Mouse (Mus musculus): ENCODE measurements at regions not wholly inside any gene's neighbourhood (a gene's known extent, or its start where the extent isn't known, plus 50 kb on each side); places are given as distances from the start of the nearest gene placed in this dataset.
"Not testable (repeated sequence)": the region's sequence is repeated elsewhere in the genome, so short reads cannot be mapped to it uniquely, and the experiment has no call there.

DNA sequence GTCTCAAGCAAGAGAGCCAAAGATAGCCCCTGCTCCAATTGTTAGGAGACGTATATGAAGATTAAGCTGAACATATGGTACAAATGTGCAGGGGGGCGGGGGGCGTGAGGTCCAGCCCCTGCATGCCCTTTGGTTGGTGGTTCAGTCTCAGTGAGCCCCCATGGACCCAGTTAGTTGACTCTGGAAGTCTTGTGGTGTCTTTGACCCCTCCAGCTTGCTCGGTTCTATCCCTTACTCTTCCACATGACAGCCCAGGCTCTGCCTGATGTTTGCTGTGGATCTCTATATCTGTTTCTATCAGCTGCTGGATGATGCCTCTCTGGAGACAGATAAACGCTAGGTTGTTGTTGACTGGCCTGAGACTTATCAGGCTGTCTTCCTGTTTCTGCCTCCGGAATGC lies 1849.1 kb downstream of the 9330182O14Rik start:
- Histone ChIP-seq H3K4me3 (replicated peaks) (no peak overlapping the region), H3K4me2 (no peak overlapping the region), H3K4me1 (no peaks in the 10 kb centered on the region), H3K27me3 (replicated peaks) (no peaks in the 10 kb centered on the region), H3K9ac (replicated peaks) (no peak overlapping the region), H3K9me3 (replicated peaks) (no peaks in the 10 kb centered on the region), H3K36me3 (no peaks in the 10 kb centered on the region), H3K27ac (replicated peaks) (no peak overlapping the region)
- WGBS = 86% methylated on average over 6 of the region's 6 CpGs
- ATAC-seq (ENCODE audit: low FRiP score) = no peak

DNA sequence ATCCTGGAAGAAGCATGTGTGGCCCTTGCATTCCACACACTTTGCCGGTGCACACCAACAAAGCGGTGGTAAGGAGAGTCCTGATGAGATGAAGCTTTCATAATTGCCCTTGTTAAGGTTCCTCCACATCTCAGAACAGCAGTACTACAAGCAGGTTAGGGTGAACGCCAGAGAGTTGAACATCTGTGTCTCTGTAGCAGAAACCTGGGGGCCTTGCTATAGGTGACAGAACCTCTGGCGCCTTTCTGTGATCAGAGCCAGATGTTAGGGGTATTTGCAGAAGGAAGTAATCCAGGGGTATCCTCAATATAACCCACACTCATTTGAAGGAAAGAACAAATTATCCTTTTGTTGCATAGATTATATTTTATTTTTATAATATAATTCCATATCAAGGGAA lies 1850.1 kb downstream of the 9330182O14Rik start:
- no peak overlapping the region for H3K4me2 ChIP-seq
- no peaks in the 10 kb centered on the region for H3K9me3 ChIP-seq (replicated peaks)
- no peaks in the 10 kb centered on the region for H3K27me3 ChIP-seq (replicated peaks)
- no peak for ATAC-seq (ENCODE audit: low FRiP score)
- H3K36me3 ChIP-seq = no peaks in the 10 kb centered on the region
- H3K4me3 ChIP-seq (replicated peaks) = no peak overlapping the region
- no peak overlapping the region for H3K27ac ChIP-seq (replicated peaks)
- 91% methylated on average over 4 of the region's 4 CpGs for WGBS
- no peak overlapping the region for H3K9ac ChIP-seq (replicated peaks)
- H3K4me1 ChIP-seq = no peaks in the 10 kb centered on the region

DNA sequence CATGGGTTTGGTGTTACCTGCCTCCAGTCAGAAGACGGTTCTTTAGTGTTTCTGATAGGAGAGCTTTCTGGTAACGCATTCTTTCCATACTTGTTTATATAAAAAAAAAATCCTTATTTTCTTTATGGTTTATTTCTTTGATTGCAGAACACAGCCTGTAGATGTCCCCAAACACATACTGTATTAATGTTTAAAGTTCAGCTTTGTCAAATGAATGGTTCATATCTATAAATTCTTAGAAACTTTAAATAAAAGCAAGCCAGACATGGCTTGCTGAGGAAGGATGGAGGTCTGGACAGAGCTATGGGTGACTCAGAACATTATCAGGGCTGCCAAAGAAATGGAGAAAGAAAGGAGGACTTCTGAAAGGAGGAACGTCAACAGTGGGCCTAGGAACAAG lies 1852.1 kb downstream of the 9330182O14Rik start:
- Histone ChIP-seq H3K4me3 (replicated peaks) (no peak overlapping the region), H3K27ac (replicated peaks) (no peak overlapping the region), H3K9me3 (replicated peaks) (no peaks in the 10 kb centered on the region), H3K27me3 (replicated peaks) (no peaks in the 10 kb centered on the region), H3K36me3 (no peaks in the 10 kb centered on the region), H3K4me1 (no peaks in the 10 kb centered on the region), H3K9ac (replicated peaks) (no peak overlapping the region), H3K4me2 (no peak overlapping the region)
- no peak for ATAC-seq (ENCODE audit: low FRiP score)
- WGBS = 85% methylated on average over 3 of the region's 3 CpGs

DNA sequence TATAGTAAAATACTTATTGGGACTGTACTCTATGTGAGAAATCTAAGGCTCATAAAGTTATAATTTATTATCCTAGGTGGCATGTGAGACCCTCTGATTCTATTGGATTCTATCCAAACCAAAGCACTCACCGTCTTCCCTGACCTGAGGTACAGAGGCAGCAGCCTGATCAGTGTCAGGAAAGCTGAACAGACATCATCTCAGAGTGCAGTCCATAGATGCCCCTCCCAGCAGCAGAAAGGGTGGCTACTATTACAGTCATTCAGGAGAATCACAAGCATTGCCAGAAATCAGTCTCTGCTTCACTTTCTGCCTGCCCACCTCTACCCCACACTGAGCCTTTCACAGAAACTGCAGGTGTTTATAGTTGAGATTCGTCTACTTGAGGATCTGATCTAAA lies 1854.9 kb downstream of the 9330182O14Rik start:
- Histone ChIP-seq H3K9me3 (replicated peaks) (no peaks in the 10 kb centered on the region), H3K4me2 (no peak overlapping the region), H3K4me1 (no peaks in the 10 kb centered on the region), H3K27ac (replicated peaks) (no peak overlapping the region), H3K9ac (replicated peaks) (no peak overlapping the region), H3K36me3 (no peaks in the 10 kb centered on the region), H3K4me3 (replicated peaks) (no peak overlapping the region), H3K27me3 (replicated peaks) (no peaks in the 10 kb centered on the region)
- ATAC-seq (ENCODE audit: low FRiP score) = no peak
- 45% methylated on average over 2 of the region's 2 CpGs for WGBS

DNA sequence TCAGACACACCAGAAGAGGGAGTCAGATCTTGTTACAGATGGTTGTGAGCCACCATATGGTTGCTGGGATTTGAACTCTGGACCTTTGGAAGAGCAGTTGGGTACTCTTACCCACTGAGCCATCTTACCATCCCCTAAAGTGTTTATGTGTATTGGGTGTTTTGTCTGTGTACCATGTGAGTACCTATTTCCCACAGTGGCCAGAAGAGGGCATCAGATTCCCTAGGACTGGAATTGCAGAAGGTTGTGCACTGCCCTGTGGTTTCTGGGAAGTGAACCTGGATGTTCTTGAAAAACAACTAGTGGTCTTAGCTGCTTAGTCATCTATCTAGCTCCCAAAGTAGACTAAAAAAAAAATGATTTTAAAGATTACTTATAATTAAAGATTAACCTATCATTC lies 1857.7 kb downstream of the 9330182O14Rik start:
- no peaks in the 10 kb centered on the region for H3K27me3 ChIP-seq (replicated peaks)
- H3K4me2 ChIP-seq = no peak overlapping the region
- H3K4me1 ChIP-seq = no peaks in the 10 kb centered on the region
- H3K4me3 ChIP-seq (replicated peaks) = no peak overlapping the region
- ATAC-seq (ENCODE audit: low FRiP score) = no peak
- H3K27ac ChIP-seq (replicated peaks) = no peak overlapping the region
- no peaks in the 10 kb centered on the region for H3K36me3 ChIP-seq
- no peaks in the 10 kb centered on the region for H3K9me3 ChIP-seq (replicated peaks)
- H3K9ac ChIP-seq (replicated peaks) = no peak overlapping the region

DNA sequence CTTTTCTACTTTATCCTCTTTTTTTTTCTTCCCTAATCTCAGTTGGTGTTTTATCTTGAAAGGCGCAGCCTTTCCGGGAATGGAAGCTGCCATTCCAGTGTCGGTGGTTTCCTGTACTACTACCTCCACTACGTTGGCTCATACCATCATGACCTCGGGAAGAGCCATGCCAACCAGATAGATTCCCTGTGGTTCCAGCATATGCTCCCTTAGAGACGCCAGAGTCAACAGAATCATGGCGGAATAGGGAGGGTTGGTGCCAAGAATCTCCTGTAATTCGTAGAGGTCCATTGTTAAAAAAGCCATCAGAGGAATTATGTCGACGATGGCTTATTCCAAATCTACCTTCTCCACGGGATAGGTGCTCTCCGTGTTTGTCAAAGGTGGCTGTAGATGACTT lies 1898.1 kb downstream of the 9330182O14Rik start:
- not testable (repeated sequence) for H3K9ac ChIP-seq (replicated peaks); H3K9me3 ChIP-seq (replicated peaks); H3K36me3 ChIP-seq; H3K4me3 ChIP-seq (replicated peaks); ATAC-seq (ENCODE audit: low FRiP score); H3K4me1 ChIP-seq; H3K4me2 ChIP-seq; H3K27ac ChIP-seq (replicated peaks); H3K27me3 ChIP-seq (replicated peaks)
- WGBS = 95% methylated on average over 12 of the region's 12 CpGs

DNA sequence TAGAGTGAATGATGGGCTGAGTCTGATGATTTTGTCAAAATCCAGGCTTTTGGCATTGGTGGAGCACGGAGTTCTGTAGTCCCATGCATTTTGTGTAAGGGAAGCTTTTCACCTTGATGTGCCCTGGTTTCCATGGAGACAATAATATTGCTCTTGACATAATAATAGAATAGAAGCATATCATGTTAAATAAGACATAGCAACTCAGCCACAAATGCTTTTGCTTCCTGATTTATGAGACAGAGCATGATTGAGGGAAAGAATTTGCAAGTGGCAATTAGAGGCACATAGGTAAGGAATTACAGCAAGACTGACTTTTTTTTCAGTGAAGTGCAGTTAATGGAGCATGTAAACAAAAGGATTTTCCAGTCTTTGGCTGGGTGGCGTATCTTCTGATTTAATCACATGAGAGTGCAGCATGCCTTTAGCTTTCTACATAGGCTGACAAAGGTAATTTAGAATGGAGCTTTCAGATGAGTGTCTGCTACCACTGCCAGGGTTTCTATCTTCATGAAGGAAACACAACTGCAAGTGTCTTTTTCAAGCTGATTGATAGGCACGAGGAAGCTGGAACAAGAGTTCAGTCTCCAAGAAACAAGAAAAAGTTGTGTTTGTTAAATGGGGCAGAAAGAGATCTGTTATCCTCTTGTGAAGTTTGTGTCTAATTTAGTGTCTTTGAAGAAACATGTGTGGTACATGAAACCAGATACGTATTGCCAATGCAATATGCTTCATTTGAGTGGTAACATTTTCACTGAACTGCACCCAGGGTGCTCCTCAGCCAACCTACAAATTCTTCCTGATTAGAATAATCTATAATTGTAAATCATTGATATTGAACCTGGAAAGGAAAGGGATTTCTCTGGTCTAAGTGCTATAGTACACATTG lies 1913.2 kb downstream of the 9330182O14Rik start:
- 15% methylated on average over 4 of the region's 4 CpGs for WGBS

DNA sequence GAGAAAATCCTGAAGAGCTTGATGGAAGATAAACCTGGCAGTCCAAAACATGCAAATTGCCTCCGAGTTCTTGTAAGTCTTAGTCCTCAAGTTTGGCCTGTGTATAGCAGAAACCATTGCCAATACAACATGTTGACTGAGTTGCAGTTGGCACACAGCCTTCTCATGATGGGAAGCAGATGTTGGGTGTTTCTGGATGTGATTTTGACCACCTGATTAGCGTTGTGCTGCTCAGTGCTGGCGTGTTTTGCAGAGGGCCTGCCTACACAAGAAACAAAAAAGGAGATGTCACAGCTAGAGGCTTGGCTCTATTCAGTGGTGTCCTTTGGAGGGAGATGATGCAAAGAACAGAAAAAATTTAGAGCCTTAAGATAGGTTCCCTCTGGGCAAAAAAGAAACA lies 1922.6 kb downstream of the 9330182O14Rik start:
- no peak for ATAC-seq (ENCODE audit: low FRiP score)
- no peaks in the 10 kb centered on the region for H3K9me3 ChIP-seq (replicated peaks)
- H3K27me3 ChIP-seq (replicated peaks) = no peaks in the 10 kb centered on the region
- H3K4me2 ChIP-seq = no peak overlapping the region
- H3K4me3 ChIP-seq (replicated peaks) = no peak overlapping the region
- H3K36me3 ChIP-seq = no peaks in the 10 kb centered on the region
- no peak overlapping the region for H3K27ac ChIP-seq (replicated peaks)
- no peak overlapping the region for H3K9ac ChIP-seq (replicated peaks)
- no peaks in the 10 kb centered on the region for H3K4me1 ChIP-seq
- WGBS = 83% methylated on average over 3 of the region's 3 CpGs

More for the DNA sequence above, 1913.2 kb downstream of the 9330182O14Rik start:
- no peaks in the 10 kb centered on the region for H3K27me3 ChIP-seq (replicated peaks)
- no peak overlapping the region for H3K4me2 ChIP-seq
- H3K9me3 ChIP-seq (replicated peaks) = no peaks in the 10 kb centered on the region
- no peak overlapping the region for H3K9ac ChIP-seq (replicated peaks)
- ATAC-seq (ENCODE audit: low FRiP score) = peak; percentile 90
- 0 out of 2 replicates have a peak overlapping the region, but pooled peaks have one; percentile 9 for H3K27ac ChIP-seq (replicated peaks)
- no peaks in the 10 kb centered on the region for H3K36me3 ChIP-seq
- H3K4me1 ChIP-seq = peaks cover 6% of the 10 kb centered on the region
- H3K4me3 ChIP-seq (replicated peaks) = no peak overlapping the region

DNA sequence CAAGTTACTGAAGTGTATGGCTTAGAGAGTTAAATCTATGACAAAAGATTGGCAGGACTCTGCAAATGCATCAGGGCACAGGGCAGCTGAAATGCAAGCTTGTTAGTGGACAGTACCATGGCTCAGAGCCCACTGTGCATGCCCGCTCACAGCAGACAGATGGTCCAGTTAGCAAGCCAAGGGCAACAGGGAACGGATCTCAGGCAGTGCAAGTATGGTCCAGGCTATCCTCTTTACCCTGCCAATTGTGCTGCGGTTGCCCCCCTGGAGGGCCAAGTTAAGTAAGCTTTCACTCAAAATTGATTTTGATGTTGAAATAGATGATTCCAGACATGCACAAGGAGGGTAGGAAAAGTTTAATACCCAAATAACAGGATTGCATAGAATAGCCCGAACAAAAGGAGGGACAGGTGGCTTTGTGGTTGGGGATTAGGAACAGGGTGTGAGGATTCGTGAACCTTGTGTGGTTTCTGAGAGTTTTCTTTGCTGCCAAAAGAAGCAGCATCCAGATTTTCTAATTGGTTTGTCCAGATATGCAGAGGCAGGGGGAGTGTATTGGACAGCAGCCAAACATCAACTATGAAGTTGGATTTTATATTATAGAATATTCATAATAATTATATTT lies 1934.2 kb downstream of the 9330182O14Rik start:
- Histone ChIP-seq H3K4me1 (no peaks in the 10 kb centered on the region), H3K36me3 (no peaks in the 10 kb centered on the region), H3K9me3 (replicated peaks) (no peaks in the 10 kb centered on the region), H3K27me3 (replicated peaks) (no peaks in the 10 kb centered on the region), H3K27ac (replicated peaks) (no peak overlapping the region), H3K4me2 (no peak overlapping the region), H3K9ac (replicated peaks) (no peak overlapping the region), H3K4me3 (replicated peaks) (no peak overlapping the region)
- WGBS = 75% methylated on average over 5 of the region's 5 CpGs
- ATAC-seq (ENCODE audit: low FRiP score) = peak; percentile 67; the same call in 1 of the 2 replicates

DNA sequence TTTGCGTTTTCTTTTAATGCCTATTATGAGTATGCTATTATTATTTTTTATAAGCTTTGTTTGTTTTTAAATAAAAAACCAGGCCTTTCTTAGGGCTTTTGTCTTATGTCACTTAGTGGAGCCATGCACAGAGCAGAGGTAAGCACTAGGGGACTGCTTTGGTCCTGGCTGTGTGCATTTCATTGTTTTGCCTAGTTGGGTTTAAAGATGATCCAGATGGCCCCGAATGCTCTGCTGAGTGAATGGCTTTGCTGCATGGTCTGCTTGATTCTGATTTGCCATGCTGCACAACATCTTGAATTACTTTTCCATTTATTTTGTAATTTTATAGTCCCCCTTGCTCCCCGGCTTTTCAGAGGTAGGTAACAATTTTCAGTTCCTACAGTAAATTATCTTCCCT lies 1934.9 kb downstream of the 9330182O14Rik start:
- Histone ChIP-seq H3K9me3 (replicated peaks) (no peaks in the 10 kb centered on the region), H3K36me3 (no peaks in the 10 kb centered on the region), H3K4me1 (no peaks in the 10 kb centered on the region), H3K4me3 (replicated peaks) (no peak overlapping the region), H3K27ac (replicated peaks) (no peak overlapping the region), H3K9ac (replicated peaks) (no peak overlapping the region), H3K4me2 (no peak overlapping the region), H3K27me3 (replicated peaks) (no peaks in the 10 kb centered on the region)
- 50% methylated on average over 3 of the region's 3 CpGs for WGBS
- ATAC-seq (ENCODE audit: low FRiP score) = no peak

DNA sequence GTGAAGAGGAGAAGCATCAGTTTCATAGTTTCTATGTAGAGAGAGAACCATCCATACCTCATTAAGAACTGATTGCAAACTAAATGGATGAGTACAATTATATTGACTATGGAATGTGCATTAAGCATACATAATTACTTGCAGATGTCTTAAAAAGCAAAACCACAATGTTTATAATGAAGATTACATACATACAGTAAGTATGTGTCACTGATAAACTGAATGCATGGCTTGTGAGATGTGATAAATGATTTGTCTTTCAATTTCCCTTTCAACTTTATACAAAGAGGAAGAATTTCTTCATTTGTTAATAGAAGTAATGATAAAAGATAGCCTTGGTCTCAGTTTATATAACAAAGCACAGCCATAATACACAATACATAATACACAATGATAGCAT lies 1939.3 kb downstream of the 9330182O14Rik start:
- H3K27me3 ChIP-seq (replicated peaks) = no peaks in the 10 kb centered on the region
- no peak overlapping the region for H3K4me3 ChIP-seq (replicated peaks)
- no peaks in the 10 kb centered on the region for H3K4me1 ChIP-seq
- ATAC-seq (ENCODE audit: low FRiP score) = no peak
- no peaks in the 10 kb centered on the region for H3K9me3 ChIP-seq (replicated peaks)
- no peaks in the 10 kb centered on the region for H3K36me3 ChIP-seq
- H3K9ac ChIP-seq (replicated peaks) = no peak overlapping the region
- no peak overlapping the region for H3K27ac ChIP-seq (replicated peaks)
- H3K4me2 ChIP-seq = no peak overlapping the region

DNA sequence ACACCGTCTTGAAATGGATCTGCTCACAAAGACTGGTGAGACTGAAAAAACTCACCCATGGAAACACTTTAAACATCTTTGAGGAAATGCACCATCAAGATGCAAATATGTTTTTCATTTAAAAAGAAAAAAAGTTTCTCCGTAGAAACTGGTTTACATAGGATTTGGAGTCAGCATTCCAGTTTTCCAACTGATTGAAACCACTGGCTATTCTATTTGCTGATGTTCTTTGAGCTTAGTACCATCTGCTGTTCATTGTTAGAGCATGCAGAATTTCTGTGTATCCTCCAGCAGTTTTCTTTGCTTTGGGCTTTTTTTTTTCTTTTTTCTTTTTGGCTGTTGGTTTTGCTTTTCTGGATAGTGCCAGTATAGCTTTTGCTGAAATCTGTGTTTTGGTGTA lies 1948.3 kb downstream of the 9330182O14Rik start:
- no peaks in the 10 kb centered on the region for H3K27me3 ChIP-seq (replicated peaks)
- no peak for ATAC-seq (ENCODE audit: low FRiP score)
- no peak overlapping the region for H3K4me3 ChIP-seq (replicated peaks)
- H3K9ac ChIP-seq (replicated peaks) = no peak overlapping the region
- H3K4me1 ChIP-seq = no peaks in the 10 kb centered on the region
- no peak overlapping the region for H3K4me2 ChIP-seq
- no peaks in the 10 kb centered on the region for H3K9me3 ChIP-seq (replicated peaks)
- H3K27ac ChIP-seq (replicated peaks) = no peak overlapping the region
- H3K36me3 ChIP-seq = no peaks in the 10 kb centered on the region
- 92% methylated on average over 2 of the region's 2 CpGs for WGBS

Data from neural tube, embryonic 15.5 days (tissue).